Mouse (Mus musculus) liver, adult 2 months (tissue): ENCODE measurements at regions not wholly inside any gene's neighbourhood (a gene's known extent, or its start where the extent isn't known, plus 50 kb on each side); places are given as distances from the start of the nearest gene placed in this dataset.

Experiments
- CTCF ChIP-seq: fragments of 200-500 bp; IDR thresholded peaks from 2 replicates; pipeline ENCODE4 v1.5.1; 2011; ENCODE audit warnings: low read depth, low read length, control low read depth
- POLR2A ChIP-seq: fragments of 200-500 bp; IDR thresholded peaks from 2 replicates; pipeline ENCODE4 v1.6.1; 2011; ENCODE audit warnings: low read length, control low read depth; ENCODE audit not compliant: insufficient read depth; ENCODE audit errors: extremely low read depth

DNA sequence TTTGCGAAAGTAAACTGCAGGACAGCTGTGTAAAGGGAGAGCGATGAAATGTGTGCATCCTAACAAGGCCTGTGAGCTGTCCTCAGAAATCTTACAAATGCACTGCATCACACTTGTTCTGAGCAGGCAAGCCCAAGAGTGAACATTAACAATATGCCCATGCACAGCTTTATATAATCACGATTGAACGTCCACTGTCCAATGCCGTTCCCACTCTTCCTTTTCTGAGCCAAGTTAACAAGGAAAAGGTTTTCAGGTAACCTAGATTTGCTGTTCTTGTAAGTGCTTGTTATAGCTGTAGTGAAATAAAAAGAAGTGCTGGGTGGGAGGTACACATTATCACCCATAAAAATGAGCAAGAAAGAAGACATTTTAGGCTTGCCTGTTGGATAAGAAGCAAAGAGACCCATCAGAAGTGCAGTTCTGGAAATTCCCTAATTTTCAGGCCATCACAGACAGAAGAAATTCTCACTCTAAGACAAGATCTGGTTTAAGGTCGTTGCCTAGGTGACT is 243.3 kb upstream of the Tenm2 start:
- no peak for TF ChIP-seq CTCF
- TF ChIP-seq POLR2A = no peak
